Mouse (Mus musculus): ENCODE data around the gene Ikzf4.

GRCm38 (mm10) chr10:128671148-128671547 lies 25.4 kb upstream of the Ikzf4 start:
- TF ChIP-seq MYC (IDR thresholded peaks at IDR 0.05; ENCODE audit: low read depth, low read length) (no peak), POLR2AphosphoS5 (IDR thresholded peaks at IDR 0.05; ENCODE audit: borderline replicate concordance, low read depth, low read length) (no peak), CTCF (IDR thresholded peaks at IDR 0.05 in 2 of 3, conservative IDR thresholded peaks at IDR 0.05 in 1 of 3; ENCODE audit: control insufficient read depth in 1 of 3, insufficient read depth in 1 of 3, low read depth in 2 of 3, low read length in 3 of 3, poor library complexity in 1 of 3, severe bottlenecking in 1 of 3) (no peak), TCF12 (IDR thresholded peaks at IDR 0.05; ENCODE audit: low read depth, low read length) (no peak)
